Mouse (Mus musculus): Measurements from ENCODE around the gene Elane. TPM values are rescaled to one million over a fixed set of nuclear protein-coding genes. Genes with fewer than 3 reads are reported as not detected.

Gene Elane
- polyA plus RNA-seq, 2 experiments from 2014 or later, result not detected

DNA sequence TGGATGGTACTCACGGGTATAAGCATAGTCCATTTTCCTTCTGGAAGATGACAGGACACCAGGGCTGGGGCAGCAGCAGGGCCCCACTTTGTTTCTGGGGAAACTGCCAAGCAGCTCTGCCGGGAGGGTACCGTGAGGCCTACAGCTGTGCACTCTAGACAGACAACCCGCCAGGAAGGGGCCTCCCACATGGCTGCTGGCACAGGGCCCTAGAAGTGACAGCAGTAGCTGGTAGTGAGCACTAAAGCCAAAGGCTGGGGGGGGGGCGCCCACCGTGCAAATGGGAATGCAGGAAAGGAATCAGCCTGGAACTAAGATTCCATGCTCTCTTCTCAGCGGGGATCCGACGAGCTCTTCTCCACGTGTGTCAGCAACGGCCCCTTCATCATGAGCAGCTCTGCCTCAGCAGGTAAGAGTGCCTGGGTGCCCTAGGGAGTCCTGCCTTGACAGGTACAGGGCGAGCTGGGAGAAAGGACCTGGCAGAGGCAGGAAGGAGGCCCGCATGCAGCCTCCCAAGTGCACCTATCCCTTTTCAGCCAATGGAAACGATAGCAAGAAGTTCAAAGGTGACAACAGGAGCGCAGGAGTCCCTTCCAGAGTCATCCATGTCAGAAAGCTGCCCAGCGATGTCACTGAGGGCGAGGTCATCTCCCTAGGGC is 27.5 kb upstream of the Elane start:
- ATAC-seq, result no peak

DNA sequence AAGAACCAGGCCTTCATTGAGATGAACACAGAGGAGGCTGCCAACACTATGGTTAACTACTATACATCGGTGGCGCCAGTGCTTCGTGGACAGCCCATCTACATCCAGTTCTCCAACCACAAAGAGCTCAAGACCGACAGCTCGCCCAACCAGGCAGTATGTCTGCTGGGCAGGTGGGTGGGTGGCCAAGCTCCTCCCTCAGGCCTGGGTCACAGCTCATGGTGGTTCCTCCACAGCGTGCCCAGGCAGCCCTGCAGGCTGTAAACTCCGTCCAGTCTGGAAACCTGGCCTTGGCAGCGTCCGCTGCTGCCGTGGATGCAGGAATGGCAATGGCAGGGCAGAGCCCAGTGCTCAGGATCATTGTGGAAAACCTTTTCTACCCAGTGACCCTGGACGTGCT is 26.9 kb upstream of the Elane start:
- no peak for ATAC-seq

DNA sequence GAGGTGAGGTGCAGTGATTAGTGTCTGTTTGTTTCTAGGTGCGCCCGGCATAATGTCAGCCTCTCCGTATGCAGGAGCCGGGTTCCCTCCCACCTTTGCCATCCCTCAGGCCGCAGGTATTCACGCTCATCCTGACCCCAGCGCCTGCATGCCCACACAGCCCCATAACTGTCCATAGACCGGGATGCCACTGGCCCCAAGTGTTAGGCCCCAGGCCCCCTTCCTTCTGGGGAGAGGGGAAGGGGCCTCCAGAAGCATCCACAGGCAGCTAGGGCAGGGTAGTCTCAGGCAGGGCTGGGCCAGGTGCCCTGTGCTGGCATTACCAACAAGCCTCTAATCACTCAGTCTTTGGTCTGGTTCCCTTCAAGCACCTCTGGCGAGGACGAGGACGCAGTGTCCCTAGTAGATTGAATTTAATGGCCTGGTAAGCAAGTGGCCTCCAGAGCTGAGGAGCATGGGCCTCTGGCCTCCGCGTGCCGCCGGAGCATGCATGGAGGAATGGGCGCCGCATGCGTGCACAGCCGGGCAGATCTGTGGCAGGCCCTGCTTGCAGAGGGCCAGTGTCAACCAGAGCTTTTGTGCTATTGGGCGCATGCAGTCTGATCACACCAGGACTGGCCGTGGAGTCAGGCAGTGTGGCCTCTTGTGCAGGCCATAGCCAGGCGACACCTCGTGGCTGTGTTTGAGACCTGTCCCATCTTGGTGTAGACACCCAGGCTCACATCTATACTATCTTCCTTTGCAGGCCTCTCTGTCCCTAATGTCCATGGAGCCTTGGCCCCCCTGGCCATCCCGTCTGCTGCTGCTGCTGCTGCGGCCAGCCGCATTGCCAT is 25.8 kb upstream of the Elane start:
- ATAC-seq, result no peak

DNA sequence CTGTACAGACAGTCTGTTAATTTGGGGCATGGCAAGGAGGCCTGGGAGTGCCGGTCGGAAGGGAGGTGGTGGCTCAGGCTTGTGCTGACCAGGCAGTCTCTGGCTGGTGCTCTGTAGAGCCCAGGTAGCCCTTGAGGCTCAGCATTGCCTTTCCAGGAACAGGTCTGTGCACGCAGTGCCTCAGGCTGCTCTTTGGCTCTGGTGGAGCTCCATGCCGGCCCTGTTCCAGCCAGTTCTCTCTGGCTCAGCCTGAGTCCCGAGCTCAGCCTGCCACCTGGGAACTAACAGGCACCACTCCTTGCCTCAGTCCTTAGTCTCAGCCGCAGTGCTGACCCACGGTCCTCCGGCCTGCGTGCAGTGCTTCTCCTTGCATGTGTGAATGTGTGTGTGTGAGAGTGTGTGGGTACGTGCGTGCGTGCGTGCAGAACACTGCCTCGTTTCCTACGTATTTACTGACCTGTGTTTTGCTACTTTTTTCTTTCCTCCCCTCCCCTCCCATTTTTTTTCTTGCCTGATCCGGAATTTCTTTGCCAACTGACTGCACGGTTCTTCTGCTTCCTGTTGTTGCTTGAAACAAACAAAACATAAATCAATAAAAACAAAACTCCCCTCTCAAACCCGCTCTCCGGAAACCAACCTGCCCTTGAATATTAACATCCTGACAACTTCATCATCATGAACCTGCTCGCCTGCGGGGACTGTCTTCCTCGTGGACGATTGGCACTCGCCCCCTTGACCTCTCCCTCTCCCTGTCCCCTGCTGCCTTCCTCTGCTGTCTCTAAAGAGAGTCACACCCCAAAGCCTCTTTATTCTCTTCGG is 24.6 kb upstream of the Elane start:
- no peak for ATAC-seq

DNA sequence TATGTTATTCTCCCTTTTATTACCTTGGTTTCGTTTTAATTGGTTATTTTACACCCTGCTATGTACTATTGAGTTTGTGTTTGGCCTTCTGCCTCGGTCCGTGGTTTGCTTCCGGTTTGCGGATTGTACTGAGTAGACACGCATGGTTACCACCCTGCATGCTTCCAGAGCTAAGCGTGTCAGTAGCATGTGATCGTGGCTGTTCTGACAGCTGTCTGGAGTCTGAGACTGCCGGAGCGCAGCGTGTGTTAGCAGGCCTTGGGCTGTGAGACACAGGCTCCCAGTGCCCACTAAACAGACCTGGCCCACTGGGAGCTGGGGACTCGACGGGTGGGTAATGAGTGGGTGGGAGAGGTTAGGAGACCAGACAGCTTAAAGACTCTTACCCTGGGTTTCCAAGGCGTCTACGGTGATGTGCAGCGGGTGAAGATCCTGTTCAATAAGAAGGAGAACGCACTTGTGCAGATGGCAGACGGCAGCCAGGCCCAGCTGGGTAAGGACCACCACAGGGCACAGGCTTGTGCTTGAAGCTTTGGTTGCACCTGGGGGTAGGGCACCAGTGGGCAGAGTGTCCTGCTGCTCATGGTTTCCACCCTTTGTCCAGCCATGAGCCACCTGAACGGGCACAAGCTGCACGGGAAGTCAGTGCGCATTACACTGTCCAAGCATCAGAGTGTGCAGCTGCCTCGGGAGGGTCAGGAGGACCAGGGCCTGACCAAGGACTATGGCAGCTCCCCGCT is 23.8 kb upstream of the Elane start:
- no peak for ATAC-seq

DNA sequence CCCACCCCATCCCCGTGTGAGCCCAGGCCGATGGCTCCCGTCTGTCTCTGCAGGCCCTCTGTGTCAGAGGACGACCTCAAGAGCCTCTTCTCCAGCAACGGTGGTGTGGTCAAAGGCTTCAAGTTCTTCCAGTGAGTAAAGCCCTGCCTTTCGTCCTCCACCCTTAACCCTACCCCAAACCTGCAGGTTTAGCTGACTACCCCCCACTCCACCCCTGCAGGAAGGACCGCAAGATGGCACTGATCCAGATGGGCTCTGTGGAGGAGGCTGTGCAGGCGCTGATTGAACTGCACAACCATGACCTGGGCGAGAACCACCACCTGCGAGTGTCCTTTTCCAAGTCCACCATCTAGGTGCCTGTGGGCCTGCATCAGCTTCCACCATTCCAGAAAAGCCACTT is 23.1 kb upstream of the Elane start:
- no peak for ATAC-seq

DNA sequence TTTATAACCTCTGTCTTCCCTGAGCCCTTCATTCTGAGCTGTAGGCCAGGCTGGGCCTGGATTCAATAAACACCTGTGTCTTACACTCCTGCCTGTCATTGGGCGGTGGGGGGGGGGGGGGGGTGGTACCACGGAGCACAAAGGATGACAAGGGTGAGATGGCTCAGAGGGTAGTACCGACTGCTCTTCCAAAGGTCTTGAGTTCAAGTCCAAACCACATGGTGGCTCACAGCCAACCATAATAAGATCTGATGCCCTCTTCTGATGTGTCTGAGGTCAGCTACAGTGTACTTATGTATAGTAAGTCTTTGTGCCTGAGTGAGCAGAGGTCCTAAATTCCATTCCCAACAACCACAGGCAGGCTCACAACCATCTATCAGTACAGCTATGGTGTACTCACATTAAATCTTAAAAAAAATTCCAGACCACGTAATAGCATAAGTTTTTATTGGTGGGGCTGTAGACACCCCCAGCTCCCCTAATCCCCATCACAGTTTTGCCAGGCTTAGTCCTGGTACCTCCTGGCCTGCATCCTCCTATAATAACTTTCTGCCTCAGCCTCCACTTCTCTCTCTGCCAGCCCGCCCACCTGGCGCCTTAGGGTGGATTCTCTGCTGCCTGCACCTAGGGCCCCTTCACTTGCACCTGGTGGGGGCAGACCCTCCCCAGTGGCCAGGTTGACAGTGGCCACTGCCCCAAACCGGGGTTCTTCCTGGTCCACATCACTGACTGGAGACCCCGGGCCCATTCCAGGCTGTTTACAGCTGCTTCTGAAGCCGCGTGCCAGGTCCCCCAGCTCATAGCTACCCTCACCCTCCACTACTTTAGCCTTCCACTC is 21.5 kb upstream of the Elane start:
- no peak for ATAC-seq

DNA sequence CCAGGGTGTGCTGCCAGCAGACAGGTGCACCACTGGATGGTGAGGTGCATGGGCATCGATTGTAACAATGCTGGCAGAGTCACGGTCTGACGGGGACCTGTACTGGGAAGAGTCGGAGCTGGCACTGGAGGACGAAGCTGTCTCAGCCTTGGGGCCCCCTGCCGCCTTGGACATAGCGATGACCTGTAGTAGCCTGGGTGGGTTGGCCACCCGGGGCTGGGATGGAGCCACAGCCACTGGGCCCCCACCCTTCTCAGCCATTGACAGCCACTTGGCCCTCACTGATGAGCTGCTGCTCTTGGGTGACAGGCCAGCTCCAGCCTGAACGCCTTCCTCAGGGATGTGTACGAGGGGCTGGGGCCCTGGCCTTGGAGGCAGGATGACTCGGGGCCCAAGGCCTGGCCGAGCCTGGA is 20.9 kb upstream of the Elane start:
- no peak for ATAC-seq

DNA sequence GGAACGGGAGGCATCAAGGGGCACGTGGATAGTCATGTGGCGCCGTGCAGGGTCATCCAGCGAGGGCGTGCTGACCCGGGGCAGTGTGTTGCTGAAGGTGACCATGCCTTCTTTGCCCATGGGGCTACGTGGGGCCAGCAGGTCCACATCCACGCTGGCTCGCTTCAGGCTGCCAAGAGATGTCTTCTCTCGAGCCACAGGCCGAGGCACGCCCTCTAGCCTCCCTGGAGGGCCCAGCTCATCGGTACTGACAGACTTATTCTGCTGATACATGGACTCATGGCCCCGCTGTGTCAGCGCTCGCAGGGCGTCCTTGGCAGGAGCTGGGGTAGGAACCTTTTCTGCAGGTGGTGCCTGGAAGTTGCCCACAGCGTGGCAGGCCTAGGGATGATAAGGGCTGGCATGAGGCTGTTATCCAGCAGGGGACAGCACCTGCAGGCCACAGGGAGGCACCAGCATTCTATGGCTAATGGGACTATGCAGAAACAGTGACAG is 20.2 kb upstream of the Elane start:
- no peak for ATAC-seq

DNA sequence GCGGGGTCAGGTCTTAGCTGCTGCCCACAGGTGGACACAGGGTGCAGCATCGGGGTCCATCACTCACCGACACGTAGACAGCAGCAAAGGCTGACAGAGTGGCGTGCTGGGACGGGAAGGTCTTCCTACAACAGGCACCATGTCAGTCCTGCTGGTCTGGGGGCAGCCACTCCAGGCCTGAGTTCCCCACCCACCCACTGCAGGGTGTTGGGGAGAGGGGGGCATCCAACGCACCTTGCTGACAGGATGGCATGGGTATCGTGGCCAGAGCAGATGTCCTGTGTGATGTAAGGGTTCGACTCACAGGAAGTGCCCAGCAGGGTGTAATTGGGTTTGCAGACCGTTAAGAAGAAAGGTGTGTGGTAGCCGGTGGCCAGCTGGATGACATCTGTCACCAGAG is 19.4 kb upstream of the Elane start:
- ATAC-seq, result no peak

DNA sequence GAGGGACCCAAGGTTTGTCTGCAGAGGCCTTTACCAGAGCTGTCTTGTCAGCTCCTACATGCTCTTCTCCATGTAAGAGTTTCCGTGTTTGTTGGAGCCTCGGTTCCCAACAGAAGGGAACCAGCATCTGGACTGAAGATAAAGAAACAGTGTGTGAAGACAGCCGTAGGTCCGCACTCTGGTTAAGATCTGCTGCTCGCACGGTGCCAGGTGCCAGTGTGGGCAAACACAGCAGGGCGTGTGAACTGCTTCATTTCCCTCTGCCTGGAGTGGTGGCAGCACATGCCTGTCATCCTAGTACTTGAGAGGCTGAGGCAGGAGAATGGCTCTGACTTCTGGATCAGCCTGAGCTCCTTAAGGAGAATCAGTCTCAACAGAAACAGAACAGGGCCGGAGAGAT is 14.2 kb upstream of the Elane start:
- no peak for ATAC-seq

DNA sequence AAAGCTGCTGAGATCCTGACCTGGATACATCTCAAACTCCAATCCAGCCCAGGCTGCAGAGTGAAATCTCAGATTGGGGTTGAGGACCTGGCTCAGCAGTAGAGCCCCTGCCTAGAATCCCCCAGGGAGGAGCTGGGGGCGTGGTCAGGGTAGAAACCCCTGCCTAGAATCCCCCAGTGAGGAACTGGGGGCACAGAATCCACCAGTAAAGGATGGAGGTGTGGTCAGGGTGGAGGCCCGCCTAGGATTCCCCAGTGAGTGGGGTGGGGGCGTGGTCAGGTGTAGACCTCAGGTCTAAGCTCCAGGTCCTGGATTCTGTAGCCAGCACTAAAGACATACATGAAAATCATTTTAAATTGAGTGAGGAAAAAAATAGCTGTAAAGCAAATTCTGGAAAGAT is 13.2 kb upstream of the Elane start:
- no peak for ATAC-seq

DNA sequence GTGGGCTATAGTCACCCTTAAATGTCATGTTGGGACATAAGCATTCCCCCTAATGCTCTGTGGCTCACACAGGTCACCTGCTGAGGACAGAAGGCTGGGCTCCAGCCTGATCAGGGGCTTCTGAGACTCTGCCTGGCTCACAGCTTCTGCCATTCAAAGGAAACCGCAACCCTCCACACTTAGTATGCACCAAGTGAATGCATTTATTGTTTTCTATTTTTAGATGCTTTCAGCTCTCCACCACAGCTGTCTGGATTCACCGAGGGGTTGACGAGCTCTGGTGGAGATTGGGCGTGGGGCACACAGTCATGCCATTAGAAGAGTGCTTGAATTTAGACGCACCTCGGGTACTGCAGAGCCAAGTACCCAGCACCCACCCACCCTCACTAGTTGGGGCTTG is 12.7 kb upstream of the Elane start:
- no peak for ATAC-seq

DNA sequence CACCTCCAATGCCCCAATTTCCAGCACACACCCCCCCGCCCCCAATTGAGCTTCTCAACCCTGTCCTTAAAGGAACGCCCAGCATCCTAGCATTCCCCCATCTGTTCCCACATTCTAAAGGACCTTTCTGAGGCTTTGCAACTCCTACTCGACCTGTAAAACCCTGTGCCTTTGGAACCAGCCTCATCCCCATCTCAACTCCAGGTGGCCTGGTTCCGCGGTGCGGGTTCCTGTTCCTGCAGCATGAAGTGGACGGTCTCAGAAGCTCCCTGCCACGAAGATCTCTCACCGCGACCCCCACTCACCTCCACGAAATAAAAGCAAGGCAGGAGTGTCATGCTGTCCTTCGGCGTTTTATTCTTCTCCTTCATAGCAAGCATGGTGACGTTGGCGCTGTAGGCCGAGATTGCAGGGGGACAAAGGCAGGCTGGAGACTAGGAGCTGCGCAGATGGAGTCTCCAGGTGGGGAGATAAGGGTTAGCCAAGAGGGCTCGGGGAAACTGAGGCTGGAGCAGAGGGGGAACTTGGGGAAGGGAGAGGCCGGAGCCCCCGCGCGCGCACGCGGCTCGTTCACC is 12.2 kb upstream of the Elane start:
- ATAC-seq, result no peak

DNA sequence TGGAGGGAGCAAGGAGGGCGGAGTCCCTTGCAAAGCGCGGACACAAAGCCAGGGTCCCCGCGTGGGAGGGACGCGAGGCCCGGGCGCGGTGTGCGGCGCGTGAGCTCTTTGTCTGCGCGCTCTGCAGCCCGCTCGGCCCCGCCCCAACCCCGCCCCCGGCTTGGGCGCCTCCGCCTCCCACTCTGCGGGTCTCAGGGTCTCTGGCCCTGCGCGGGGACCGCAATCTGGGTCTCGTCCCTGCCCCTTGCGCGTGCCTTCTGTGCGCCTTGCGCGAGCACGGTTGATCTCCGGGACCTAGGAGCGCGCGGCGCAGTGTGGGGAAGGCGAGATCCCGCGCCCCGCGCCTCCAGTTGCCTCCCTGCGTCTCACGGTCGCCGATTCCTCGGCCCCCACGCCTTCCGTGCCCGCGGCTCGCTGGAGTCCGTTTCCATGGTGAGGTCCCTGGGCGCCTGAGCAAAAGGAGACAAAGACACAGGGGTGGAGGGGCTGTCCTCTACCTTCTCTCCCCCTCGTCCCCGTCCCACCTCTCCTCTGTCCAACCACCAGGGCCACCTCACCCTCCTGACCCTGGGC is 11.7 kb upstream of the Elane start, which contains the start of the genes Prtn3 and Plppr3:
TSS of gene Prtn3 (plus strand) at position 187 of the 573 bp plus-strand sequence.
TSS of gene Plppr3 (minus strand) at position 345 of the 573 bp plus-strand sequence.
- no peak for ATAC-seq

DNA sequence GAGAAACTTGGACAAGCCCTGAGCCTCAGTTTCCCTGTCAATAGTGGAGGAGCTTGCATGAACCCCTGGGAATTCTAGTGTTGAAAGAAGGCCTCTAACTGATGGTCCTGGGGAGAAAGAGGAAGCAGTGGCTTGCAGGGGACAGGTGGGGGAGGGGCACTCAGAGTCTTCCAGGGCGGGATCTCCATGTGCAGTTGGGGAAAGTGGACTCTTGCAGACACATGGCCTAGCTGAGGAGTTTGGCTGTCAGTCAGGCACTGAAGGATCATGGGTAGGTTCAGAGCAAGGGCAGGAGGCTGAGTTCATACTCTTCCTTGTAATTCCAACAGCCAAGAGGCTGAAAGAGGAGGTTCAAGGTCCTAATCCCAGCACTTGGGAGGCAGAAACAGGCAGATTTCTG is 8.9 kb upstream of the Elane start:
- no peak for ATAC-seq

DNA sequence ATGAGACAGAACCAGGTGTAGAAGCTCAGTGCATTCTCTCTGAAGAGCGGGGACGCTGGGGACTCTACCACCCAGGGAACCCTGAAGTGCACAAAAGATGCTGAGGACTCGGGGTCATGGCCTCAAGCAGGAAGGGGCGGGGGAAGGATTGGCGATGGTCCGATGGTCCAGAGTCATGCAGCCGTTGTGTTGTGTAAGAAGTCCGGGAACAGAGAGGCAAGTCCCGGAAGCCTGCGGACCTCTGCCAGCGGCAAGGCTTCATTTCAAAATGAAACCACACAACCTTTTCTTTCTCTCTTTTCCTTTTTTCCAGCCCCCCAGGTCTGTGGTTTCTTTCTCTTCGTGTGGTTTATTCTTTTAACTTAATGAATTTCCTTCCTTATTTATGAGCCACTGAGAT is 8.3 kb upstream of the Elane start:
- ATAC-seq, result no peak

DNA sequence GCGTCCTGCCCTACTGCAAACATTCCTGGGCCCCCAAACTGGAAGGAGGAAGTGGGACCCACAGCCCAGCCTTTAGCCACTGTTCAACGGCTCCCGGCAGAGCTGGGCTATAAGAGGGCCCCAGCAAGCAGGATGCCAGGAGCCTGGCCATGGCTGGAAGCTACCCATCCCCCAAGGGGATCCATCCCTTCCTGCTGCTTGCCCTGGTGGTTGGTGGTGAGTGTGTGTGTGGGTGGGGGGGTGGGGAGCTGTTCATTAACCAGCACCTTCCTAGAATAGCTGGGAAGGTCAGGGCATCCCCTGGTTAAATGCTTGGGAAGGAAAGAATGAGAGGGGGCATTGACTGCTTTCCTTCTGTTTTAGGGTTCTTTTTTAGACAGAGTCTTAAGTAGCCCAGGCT is 6.5 kb upstream of the Elane start:
- ATAC-seq, result no peak

DNA sequence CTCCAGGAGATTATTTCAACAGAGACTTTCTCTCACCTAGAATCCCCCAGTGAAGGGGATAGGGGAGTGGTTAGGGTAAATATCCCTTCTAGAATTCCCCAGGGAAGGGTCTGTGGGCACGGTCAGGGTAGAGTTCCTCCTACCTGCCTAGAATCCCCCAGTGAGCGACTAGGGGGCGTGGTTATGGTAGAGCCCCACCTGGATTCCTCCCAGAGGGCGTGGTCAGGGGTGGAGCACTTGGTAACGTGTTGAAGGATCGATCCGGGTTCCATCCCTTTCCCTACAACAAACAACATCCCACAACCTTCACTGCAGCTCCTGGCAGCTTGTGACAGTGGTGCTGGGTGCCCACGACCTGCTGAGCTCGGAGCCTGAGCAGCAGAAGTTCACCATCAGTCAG is 5.3 kb upstream of the Elane start:
- ATAC-seq, result no peak

DNA sequence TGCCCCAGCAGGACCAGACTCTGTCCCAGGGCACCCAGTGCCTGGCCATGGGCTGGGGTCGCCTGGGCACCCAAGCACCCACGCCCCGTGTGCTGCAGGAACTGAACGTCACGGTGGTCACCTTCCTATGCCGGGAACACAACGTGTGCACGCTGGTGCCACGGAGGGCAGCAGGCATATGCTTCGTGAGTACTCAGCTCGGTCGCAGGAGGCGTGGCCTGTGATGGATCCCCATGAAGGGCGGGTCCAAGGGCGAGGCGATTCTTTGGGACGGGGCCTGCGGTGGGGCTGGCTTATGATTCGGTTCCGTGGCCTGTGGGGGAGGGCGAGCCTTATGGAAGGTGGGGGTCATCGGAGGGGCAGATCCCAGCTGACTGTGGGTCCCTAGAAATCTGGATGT is 4.1 kb upstream of the Elane start:
- no peak for ATAC-seq
